Mouse (Mus musculus): ENCODE results near the gene Mycl.

The Mycl gene

DNA sequence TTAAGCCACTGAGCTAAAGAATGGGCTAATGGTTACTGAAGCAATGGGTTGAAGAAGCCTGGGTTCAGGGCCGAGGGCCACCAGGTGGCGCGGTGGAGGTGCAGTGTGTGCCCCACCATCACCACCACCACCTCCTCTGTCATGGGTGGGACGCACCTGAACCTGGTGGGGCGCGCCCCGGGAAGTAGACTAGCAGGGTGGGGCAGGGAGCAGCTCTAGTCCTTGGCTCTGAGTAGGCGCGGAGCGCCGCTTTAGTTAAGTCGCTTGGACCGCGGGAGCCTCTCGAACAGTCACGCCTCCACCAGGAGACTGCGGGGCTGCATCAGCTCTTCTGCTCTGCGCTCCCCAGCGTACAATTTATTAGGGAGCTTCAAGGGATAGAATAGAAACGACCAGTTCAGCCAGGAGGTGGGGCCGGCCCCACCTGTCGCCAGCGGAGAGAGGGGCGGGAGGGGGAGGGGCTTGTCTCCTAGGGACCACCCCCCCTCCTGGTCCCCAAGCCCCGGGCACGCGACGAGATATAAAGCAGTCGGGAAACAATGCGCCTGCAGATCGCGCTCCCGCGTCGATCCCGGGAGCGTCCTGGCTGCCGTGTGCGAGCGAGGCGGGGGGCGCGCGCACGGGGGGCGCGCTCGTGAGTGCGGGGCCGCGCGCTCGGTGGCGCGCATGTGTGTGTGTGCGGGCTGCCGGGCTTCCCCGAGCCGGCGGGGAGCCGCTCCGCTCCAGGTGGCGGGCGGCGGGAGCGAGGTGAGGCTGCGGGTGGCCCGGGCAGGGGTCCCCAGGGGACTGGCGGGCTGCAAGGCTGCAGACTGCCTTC lies at the start of gene Mycl:
Mycl (plus strand) TSS at position 249 of the 817 bp plus-strand sequence.
- peak; percentile 80 for DNase-seq (ENCODE audit: low read depth, low spot score)

DNA sequence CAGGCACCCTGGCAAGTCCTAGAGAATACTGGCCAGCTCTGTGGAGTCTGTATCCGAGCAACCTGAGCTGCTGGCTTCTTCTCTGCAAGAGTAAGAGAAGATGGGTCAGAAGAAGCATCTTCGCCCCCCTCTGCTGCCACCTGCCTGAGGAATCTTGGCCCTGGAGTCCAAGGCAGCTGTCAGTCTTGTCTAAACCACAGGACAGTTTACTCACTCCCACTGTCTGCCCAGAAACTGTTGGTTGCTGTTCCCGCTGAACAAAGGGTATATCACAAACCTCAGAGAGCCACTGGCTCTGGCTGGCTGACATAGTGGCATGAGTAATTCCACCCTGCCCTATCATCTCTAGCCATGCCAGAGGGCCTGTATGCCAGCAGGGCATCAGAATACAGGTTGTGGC lies 48.2 kb upstream of the Mycl start:
- no peak for DNase-seq (ENCODE audit: low read depth, low spot score)

DNA sequence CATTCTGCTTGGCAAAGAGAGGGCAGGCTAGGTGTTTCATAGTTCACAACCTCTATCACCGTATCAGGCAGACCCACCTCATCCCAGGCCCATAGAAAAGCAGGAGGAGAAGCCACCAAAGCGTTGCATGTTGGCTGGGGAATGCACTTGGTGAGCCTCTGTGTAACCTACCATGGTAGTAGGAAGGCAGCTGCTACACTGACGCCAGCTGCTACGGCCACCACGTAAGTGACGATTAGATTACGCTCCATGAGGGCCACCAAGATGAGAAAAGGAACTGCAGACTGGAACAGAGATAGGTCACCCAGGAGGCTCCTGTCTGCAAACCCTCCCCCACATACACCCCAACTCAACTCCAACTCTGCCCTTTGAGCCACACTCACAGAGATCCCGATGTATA lies 46.4 kb upstream of the Mycl start:
- DNase-seq (ENCODE audit: low read depth, low spot score) = no peak

DNA sequence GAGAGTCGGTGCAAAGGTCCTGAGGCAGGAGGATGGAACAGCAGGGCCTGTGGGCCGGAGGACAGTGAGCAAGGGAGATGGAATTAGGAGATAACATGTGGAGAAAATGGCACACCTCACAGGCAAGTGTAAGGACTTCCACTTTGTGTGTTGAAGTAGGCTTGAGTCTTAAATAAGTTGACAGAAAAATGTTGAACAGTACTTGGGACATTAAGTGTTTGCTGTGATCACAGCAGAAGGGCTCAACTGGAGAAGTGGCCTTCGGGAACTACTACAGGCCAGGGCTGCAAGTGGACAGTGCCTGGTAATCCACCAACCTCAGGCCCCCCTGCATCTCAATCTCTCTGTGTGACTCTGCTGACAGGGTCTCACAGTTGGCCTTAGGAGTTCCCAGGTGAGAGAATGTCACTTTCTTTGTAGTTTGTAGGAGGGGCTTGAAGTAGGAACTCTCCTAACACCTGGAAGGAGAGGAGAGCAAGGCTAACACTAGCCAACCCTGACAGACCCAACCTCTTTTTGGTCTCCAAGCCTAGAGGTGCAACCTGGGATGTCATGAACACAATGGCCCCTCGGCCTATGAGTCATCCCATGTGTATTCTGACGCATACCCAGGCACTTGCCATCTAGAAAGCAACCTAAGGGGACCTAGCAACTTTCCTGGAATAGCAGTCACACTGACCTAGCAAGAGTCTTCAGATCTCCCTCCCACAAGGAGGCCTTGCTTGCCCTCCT lies 40.6 kb upstream of the Mycl start:
- no peak for DNase-seq (ENCODE audit: low read depth, low spot score)

DNA sequence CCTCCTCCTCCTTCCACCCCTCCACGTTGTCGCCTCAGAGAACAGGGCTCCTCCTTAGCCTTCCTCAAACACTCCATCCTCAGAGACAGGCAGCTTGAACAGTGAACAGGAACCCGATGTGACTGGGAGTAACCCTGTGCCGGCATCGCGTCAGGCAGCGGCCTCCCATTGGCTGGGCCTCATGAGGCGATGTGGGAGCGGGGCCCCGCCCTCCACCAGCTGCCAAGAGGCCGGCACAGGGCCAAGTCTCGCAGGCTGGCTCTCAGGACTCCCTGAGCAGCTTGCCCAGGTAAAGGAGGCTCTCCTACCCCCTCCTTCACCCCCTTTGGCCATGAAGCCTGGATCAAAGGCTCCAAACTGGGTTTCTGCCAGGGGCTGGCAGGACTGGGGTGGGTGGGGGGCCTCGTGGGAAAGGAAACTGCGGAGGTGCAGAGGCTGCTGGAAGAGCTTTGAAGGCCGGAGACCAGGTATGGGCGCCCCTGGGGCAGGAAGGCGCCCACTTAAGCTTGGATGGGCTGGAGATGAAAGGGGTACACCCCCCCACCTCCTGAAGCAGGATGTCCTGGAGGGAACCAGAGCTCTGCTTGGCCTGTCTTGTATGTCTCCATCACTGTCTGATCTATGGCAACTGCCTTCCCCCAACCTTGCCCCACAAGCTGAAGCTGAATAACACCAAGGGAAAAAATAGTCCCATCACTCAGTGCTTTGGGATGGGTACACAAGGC lies 39.9 kb upstream of the Mycl start:
- peak; percentile 91 for DNase-seq (ENCODE audit: low read depth, low spot score)

DNA sequence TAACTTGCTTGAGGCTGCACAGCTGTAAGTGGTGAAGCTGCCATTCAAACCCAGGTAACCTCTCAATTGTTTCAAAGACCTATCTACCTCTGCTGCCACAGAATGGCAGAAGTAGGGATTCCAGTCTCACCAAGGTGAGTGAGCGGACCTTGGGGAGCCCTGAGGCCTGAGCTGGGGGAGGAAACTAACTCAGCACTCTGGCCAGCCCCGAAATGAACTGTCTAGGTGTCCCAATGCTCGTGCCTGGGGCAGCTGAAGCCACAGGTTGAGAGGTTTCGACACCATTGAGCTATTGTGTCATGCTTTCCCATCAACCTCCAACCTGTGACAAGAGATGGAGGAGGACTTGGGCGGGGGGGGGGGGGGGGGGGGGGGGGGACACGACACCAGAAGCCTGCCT lies 39.2 kb upstream of the Mycl start:
- DNase-seq (ENCODE audit: low read depth, low spot score) = no peak

DNA sequence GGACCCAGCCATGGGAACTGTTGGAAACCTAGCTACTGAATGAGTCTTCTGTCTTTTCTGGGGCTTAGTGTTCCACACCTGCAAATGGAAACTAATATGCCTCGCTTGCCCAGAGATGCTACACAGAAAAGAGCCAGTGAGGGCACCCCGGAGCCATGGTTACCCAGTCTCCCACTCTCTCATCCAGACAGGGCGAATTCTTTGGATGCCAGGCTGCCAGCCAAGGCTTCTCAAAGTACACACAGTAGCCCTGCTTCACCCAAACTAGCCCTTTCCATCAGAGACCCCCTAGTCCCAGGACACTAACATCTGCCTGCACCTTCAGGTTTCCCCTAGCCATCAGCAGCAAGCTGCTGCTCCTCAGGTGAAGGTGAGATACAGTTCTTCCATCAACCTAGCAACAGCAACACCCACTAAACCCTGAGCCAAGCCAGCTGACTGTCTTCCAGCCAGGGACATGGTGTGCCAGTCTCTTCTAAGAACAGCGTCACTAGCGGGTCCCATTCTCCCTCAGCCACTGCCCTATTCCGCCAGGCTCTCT lies 36.9 kb upstream of the Mycl start:
- no peak for DNase-seq (ENCODE audit: low read depth, low spot score)

DNA sequence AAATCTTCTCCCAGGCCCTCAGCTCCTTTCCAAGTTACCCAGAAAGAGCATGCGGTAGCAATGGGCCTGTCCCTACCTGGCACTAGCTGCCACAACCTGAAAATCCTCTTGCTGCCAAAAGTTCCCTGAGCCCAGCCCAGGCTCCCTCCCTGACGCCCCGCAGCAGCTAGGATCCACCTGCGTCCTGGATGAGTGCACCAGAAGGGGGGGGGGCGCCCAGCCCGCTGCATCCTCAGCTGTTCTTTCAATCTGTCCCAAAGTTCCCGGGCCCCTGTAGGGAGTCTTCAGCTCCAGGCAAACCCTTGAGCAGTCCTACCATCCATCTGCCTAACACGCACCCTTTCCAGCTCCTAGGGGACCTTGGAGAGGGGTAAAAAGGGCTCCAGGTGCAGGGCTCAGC lies 35.6 kb upstream of the Mycl start:
- DNase-seq (ENCODE audit: low read depth, low spot score) = no peak

DNA sequence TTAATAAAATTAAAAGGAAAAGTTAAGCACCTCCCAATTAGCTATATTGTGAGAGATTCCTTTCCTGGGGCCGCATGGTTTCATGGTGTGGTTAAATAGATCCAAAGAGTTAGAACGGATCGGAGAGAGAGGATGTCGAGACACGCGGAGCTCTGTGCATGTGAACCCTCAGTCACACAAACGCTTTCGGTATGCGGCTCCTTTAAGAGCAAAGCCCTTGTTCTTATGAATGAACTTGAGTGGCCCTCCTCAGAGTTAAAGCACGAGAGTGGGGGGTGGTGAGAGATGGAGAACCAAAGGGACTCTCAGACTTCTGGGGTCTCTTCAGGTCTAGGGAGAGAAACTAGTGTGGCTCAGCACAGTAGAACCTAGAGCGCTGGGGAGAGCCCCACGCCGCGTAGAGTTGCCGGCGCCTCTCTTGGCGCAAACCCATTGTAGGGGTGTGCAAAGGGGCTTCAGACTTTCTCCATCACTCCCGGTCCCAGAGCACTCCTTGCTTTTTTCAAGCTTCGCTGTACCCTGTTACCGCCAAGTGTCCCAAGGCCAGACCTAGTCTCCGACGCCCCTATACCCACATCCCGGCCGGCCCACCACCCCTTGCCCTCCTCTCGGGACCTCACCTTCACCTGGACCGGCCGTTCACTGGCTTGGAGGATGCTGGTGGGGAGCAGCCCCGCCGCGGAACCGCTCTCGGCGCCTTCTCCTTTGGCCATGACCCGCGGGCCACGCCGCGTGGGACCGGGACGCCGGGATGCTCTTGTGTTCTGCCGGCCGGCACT lies 34.9 kb upstream of the Mycl start:
- peak; percentile 58 for DNase-seq (ENCODE audit: low read depth, low spot score)

DNA sequence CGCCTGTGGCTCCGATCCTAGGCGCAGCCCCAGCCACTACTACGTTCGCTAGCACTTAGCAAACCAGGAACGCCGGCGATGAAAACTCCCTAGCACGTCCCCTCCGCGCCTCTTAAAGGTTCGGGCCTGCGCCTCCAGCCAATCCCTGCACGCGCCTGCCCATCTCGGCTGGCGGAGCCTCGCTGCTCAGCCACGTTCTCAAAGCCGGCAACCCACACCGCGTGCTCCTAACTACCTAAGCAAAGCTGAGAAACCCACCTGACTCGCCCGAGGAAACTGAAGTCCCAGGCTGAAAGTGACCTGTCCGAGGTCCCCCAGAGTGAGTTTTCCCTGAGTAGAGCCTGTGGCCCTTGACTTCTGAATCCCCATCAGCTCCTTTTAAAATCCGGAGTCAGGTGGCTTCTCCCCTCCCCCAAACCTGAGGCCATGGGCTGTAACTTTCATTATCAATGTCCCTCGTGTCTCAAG lies 34.3 kb upstream of the Mycl start, which contains the start of gene Mfsd2a:
Mfsd2a (minus strand) TSS at position 89 of the 468 bp plus-strand sequence.
- DNase-seq (ENCODE audit: low read depth, low spot score) = peak; percentile 72

DNA sequence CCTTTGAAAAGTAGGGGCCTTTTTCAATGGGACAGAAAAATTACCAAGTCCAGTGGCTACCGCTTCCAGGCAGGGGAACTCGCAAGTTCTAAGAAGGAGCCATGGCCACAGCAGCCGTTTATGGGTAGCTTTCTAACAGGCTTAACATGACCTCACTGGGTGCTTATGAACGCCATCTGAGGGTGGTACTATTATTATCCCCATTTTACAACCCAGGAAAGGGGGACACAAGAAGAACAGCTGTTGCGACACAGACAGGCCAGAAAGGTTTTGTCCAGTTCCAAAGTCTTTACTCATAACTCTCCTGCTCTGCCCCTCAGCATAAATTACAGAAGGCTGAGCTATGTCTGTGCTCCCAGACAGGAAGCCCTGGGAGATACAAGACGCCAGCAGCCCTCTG lies 33.9 kb upstream of the Mycl start:
- DNase-seq (ENCODE audit: low read depth, low spot score) = no peak

DNA sequence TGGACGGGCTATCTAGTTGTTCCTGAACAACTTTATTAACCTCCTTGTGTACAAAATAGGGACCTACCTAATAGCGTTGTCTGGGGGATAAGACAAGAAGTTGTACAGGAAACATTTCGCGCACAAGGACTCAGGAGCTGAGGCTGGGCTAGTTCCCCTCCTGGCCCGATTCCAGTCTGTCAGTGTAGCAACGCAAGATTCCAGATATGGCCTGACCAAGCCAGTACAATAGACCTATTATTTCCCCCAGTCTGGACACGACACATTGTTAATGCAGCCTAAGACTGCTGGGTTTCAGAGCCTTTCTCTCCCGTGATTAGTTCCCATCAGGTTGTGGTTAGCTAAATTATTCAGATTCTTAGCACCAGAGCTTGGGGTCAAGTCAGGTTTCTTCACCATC lies 32.7 kb upstream of the Mycl start:
- no peak for DNase-seq (ENCODE audit: low read depth, low spot score)

DNA sequence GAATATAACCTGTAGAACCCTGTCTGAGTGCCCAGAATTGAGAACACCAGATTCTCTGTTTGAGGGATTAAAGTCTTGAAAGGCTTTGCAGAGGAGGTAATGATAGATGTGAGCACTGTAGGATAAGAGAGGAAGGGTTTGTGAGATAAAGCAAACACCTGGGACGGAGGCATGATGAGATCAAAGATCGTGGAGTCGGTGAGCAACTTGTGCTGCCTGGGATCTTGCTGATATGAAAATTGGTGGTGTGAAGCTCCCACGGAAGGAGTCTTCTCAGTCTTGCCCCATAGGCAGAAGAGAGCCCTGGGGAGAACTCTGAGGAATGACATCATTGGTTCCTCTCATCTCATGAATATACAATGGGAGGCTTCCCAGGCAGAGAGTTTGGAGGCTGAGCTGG lies 27.3 kb upstream of the Mycl start:
- no peak for DNase-seq (ENCODE audit: low read depth, low spot score)

DNA sequence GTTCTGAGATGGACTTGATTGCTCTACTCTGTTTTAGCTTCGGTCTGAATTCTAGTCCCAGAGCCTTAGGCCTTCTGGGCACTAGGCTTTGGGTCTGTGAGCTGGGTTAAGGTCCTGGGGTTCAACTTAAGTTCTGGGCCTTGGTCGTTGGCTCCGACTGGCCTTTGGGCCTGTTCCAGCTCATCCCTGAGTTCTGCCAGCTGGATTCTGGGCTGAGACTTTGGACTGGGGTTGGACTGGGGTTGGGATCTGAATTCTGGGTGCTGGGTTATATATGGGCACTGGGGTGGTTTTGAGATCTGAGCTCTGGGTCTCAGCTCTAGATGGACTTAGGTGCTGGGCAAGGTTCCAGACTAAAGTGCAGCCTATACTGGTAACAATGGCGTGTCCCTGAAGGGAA lies 24.3 kb upstream of the Mycl start:
- DNase-seq (ENCODE audit: low read depth, low spot score) = no peak

DNA sequence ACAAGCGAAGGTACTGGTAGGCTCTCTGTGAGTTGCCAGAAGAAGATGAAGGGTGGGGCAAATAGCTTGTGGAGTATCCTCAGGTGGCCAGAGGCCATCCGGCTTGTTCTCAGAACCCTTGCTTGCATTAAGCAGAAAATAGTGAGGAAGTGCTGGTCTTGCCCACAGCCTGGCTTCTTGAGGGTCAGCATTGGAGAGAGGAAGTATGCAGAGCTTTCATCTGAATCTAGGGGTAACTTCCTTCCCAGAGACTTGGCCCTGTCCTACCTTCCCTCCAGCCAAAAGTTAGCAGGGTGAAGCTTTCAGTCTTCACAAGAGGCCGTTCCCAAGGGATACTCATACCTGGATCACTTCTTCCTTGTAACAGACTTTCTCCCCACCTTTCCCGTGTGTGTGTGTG lies 23.8 kb upstream of the Mycl start:
- DNase-seq (ENCODE audit: low read depth, low spot score) = no peak

DNA sequence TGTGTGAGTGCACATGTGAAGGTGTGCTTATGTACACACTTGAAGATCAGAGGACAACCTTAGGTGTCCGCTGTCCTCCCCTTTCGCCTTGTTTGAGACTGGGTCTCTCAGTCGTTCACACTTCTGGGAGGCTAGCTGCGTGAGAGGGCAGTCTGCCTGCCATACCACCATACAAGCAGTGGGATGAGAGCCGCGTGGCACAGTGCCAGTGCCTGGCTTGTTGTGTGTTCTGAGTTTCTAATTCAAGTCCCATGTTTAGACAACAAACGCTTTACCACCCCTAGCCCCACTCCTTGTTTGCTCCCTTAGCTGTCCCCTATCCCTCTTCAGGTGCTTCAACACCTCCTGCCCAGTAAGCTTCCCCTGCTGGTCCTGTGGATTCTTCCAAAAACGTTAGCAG lies 23.4 kb upstream of the Mycl start:
- no peak for DNase-seq (ENCODE audit: low read depth, low spot score)

DNA sequence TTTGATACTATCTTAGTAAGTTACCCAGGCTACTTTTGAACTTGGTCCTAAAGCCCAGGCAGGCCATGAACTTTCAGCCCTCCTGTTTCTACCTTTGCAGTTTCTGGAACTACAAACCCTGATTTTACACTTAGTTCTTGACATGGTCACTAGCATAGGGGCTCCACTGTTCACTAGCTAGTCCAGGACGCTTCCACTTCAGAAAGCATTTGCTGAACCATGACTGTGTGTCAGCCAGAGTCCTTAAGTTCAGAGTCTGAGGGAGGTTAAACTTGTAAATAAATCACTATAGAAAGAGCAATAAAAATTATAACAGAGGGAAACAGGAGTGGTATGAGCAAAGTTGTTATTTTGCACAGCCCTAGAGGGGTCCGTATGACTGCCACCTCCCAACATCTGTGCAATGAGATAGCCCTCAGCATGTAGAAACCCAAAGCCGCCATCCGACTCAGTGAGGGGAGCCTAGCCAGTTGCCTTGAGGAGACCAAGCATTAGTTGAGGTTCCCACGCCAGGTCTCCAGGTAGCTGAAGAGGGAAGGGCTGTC lies 20.4 kb upstream of the Mycl start:
- DNase-seq (ENCODE audit: low read depth, low spot score) = no peak

DNA sequence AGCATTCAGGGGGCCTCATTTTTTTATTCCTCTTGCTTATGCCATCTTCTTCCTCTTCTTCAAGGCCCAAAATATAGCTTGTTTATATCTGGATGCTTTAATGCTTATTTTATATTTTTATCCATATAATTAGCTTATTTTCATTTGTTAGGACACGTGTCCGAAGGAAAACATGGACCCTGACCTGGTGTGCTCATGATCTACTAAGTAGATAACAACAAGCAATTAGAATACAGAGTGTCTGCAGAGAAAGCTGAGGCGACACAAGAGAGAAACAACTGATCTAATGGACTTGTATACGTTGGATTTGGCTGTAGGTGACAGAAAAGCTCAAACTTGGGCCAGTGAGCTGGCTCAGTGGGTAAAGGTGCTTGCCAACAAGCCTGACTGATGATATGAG lies 18.6 kb upstream of the Mycl start:
- no peak for DNase-seq (ENCODE audit: low read depth, low spot score)

DNA sequence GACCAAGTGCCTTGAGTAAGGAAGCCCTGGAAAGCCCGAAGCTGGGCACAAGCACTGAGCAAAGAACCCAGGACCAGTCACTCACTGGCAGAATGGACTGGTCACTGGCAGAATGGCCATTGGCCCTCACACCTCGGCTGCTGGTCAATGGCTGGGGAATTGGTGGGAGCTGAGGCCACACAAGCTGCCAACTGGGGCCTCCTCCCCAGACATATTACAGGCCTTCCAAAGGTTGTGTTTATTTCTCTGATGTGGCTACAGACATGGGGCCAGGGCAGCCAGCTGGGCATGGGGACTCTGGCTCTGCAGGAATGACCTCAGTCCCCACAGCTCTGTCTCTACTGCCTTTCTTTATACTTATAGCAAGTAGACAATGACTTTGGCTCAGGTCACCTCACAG lies 16.6 kb upstream of the Mycl start:
- DNase-seq (ENCODE audit: low read depth, low spot score) = no peak

DNA sequence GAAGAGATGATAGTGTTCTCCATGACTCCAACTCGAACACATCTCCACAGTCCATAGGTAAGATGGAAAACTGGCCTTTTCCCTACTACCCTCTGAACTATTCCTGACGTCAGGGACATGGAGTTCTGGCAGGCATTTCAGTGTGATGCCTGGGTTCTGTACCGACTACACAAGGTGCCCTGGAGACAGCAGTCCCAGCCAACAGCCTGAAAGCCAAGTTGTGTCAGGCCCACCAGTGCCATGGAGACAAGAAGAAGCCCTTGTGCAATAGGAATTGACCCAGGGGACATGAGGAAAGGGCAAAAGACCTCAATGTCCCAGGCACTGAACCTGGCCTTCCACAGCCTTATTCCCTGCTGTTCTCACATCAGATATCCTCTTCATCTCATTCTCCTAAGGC lies 15.6 kb upstream of the Mycl start:
- DNase-seq (ENCODE audit: low read depth, low spot score) = no peak

DNA sequence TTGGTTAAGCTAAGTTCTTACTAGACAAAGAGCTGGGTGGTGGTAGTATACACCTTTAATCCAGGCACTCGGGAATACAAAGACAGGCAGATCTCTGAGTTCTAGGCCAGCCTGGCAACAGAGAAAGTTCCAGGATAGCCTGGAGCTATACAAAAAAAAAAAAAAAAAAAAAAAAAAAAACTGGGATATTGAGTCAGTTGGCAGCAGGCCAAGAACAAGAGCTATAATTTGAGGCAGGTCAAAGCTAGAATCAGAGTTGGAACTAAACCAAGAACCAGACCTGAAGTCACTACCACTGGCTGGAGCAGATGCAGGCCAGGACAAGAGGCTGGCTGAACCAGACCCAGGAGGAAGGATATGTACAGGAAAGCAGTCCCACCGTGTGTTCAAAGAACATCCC lies 14.8 kb upstream of the Mycl start:
- no peak for DNase-seq (ENCODE audit: low read depth, low spot score)
